24 mouse cellular contexts compared by ENCODE assay signal in the genomic region with DNA sequence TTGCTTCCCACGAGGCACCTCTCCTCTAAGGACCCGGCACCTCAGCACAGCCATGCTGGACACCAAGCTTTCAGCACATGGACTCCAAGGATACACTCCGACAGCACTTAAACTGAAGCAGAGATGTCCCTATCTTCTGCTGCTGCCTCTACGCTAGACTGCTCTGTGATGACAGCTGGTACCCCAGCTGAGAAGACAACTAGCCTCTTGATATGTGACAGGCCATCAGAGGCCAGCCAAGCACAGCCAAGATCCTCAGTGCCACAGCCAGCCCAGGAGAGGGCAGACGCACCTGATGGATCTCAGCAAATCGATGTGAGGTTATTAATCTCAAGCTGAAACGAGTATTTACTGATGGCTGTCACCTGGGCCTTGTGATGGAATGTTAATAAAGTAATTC. TPM values are rescaled to one million over a fixed set of nuclear protein-coding genes. Genes with fewer than 3 reads are reported as not detected.
"Had no signal": no experiment of that assay in that cellular context is flagged by ENCODE, and none has a peak within 500 bp of the region (broad histone marks: within the 10 kb centered on the region; RNA-seq: fewer than 3 reads in every experiment).

No protein-coding gene starts in this region.

- H3K4me3 ChIP-seq: left cerebral cortex, adult 2 months; limb, embryonic 12.5 days; liver, embryonic 13.5 days; lung, embryonic 15.5 days; megakaryocyte, embryonic 14.5 days had no signal

- DNase-seq: kidney, adult 9 months; kidney, postnatal 10 days; kidney, postnatal 4 days; liver; liver, embryonic 13.5 days; liver, postnatal 0 days; lung, postnatal 14 days; retina, postnatal 1 day; right cerebral cortex, postnatal 4 days; spleen, adult 18-20 months; thymus, adult 18-20 months; thymus, postnatal 14 days had no signal

- H3K27ac ChIP-seq: left cerebral cortex, adult 2 months; limb, embryonic 12.5 days; liver, embryonic 13.5 days; lung, embryonic 15.5 days; macrophage had no signal

- H3K9me3 ChIP-seq: limb, embryonic 12.5 days; liver, embryonic 13.5 days; lung, embryonic 15.5 days had no signal

- H3K9ac ChIP-seq: limb, embryonic 12.5 days; liver, embryonic 13.5 days; liver, postnatal 0 days; lung, embryonic 15.5 days had no signal

- H3K27me3 ChIP-seq: limb, embryonic 12.5 days; liver, embryonic 13.5 days; lung, embryonic 15.5 days had no signal

- H3K4me1 ChIP-seq: limb, embryonic 12.5 days; liver, embryonic 13.5 days; lung, embryonic 15.5 days had no signal

- H3K4me2 ChIP-seq: limb, embryonic 12.5 days; liver, embryonic 13.5 days; lung, embryonic 15.5 days; midbrain, embryonic 11.5 days had no signal

- ATAC-seq: liver, postnatal 0 days; midbrain, embryonic 16.5 days had no signal

RNA-seq across cellular contexts. Expression of a gene that starts 2.1 kb away (rescaled TPM):
- total RNA-seq: layer of hippocampus, adult 8-10 months; layer of hippocampus, postnatal 25 days; left cerebral cortex, adult 2 months; left cerebral cortex, postnatal 25 days had no signal
- polyA plus RNA-seq: liver, embryonic 13.5 days; liver, postnatal 0 days; macrophage; midbrain, embryonic 11.5 days; midbrain, embryonic 16.5 days; neural tube, embryonic 11.5 days; stomach, embryonic 14.5 days had no signal

RNA-seq across cellular contexts. Expression of a gene that starts 20.3 kb away (rescaled TPM):
- total RNA-seq: layer of hippocampus, adult 8-10 months; layer of hippocampus, postnatal 25 days; left cerebral cortex, adult 2 months; left cerebral cortex, postnatal 25 days had no signal
- polyA plus RNA-seq: limb, embryonic 12.5 days; liver, embryonic 13.5 days; liver, postnatal 0 days; macrophage; midbrain, embryonic 11.5 days; neural tube, embryonic 11.5 days had no signal
